Mouse (Mus musculus) olfactory bulb, adult 2 months (tissue): ENCODE results near the gene Gusb. TPM values are rescaled to one million over a fixed set of nuclear protein-coding genes. Genes with fewer than 3 reads are reported as not detected.

Experiments used
- H3K27ac ChIP-seq: fragments of 200-500 bp; 2 replicates; pipeline ENCODE4 v1.5.1; 2012; ENCODE audit warnings: low read depth, low read length; ENCODE audit not compliant: insufficient read depth
- H3K4me1 ChIP-seq: fragments of 200-500 bp; 2 replicates; pipeline ENCODE4 v1.6.1; 2012; ENCODE audit warnings: low read length; ENCODE audit not compliant: control insufficient read depth, insufficient read depth
- H3K4me3 ChIP-seq: fragments of 200-500 bp; 2 replicates; pipeline ENCODE4 v1.5.1; 2012; ENCODE audit warnings: mild to moderate bottlenecking, low read depth, low read length, moderate library complexity; ENCODE audit not compliant: insufficient read depth
- CTCF ChIP-seq: fragments of 200-500 bp; IDR thresholded peaks from 2 replicates; pipeline ENCODE4 v1.5.1; 2012; ENCODE audit warnings: low read depth, mild to moderate bottlenecking, low read length, moderate library complexity; ENCODE audit not compliant: insufficient read depth
- POLR2A ChIP-seq: fragments of 200-500 bp; IDR thresholded peaks from 2 replicates; pipeline ENCODE4 v1.6.1; 2012; ENCODE audit warnings: mild to moderate bottlenecking, low read depth, low read length, moderate library complexity; ENCODE audit not compliant: insufficient read depth
- WGBS: fragments of 180-500 bp; shearing (Covaris S2); methylation state at CpG from one replicate; pipeline ENCODE4 v1.1.7; 2018; 5-methylcytosine and 5-hydroxymethylcytosine counted together
- polyA plus RNA-seq: library from polyadenylated mRNA; stranded (reverse); fragments of >200 nt; gene quantifications from 2 replicates; pipeline ENCODE4 v1.2.4, GENCODE M21; 2012; ENCODE audit warnings: low replicate concordance; ENCODE audit not compliant: missing spikeins, insufficient read depth, insufficient read length

Gusb gene
- polyA plus RNA-seq, 1 experiment, result not detected

- Histone ChIP-seq H3K4me3 (no peak overlapping the region), H3K27ac (no peak overlapping the region), H3K4me1 (no peaks in the 10 kb centered on the region)
- no peak for TF ChIP-seq POLR2A
- no peak for TF ChIP-seq CTCF
- WGBS, result 97% methylated on average over 4 of the region's 4 CpGs
These were observed 6.9 kb upstream of the Gusb start for GRCm38 (mm10) chr5:130009784-130010183.

- H3K4me3 ChIP-seq, result no peak overlapping the region
- H3K27ac ChIP-seq, result no peak overlapping the region
- TF ChIP-seq CTCF, result no peak
- TF ChIP-seq POLR2A, result no peak
- 83% methylated on average over 6 of the region's 6 CpGs for WGBS
- no peaks in the 10 kb centered on the region for H3K4me1 ChIP-seq
These were observed 5.3 kb upstream of the Gusb start for GRCm38 (mm10) chr5:130008034-130008590.

- TF ChIP-seq CTCF (no peak), POLR2A (no peak)
- no peak overlapping the region for H3K4me3 ChIP-seq
- 95% methylated on average over 1 of the region's 1 CpGs for WGBS
These were observed 4.5 kb upstream of the Gusb start for GRCm38 (mm10) chr5:130007344-130007743.

GRCm38 (mm10) chr5:130003229-130003628, 380 bp upstream of the Gusb start:
- Histone ChIP-seq H3K27ac (peak overlapping the region; percentile 6), H3K4me1 (peaks cover 3% of the 10 kb centered on the region; the same call in 1 of the 2 replicates), H3K4me3 (no peak overlapping the region)
- 75% methylated on average over 7 of the region's 7 CpGs for WGBS
- no peak for TF ChIP-seq POLR2A
- no peak for TF ChIP-seq CTCF

More at GRCm38 (mm10) chr5:130007344-130007743, 4.5 kb upstream of the Gusb start:
- Histone ChIP-seq H3K27ac (no peak overlapping the region), H3K4me1 (no peaks in the 10 kb centered on the region)

- Histone ChIP-seq H3K4me3 (peak overlapping the region; percentile 87; the same call in 1 of the 2 replicates), H3K4me1 (peaks cover 3% of the 10 kb centered on the region; the same call in 1 of the 2 replicates), H3K27ac (no peak overlapping the region)
- WGBS, result 69% methylated on average over 5 of the region's 5 CpGs
- TF ChIP-seq POLR2A (no peak), CTCF (no peak)
These were observed 1.4 kb downstream of the Gusb start for GRCm38 (mm10) chr5:130001356-130001987.

GRCm38 (mm10) chr5:130000735-130001134, 2.1 kb downstream of the Gusb start:
- Histone ChIP-seq H3K27ac (no peak overlapping the region), H3K4me1 (peaks cover 3% of the 10 kb centered on the region; the same call in 1 of the 2 replicates), H3K4me3 (no peak overlapping the region)
- TF ChIP-seq CTCF (no peak), POLR2A (no peak)
- WGBS, result 92% methylated on average over 12 of the region's 12 CpGs

- Histone ChIP-seq H3K4me1 (peaks cover 3% of the 10 kb centered on the region; the same call in 1 of the 2 replicates), H3K4me3 (no peak overlapping the region), H3K27ac (no peak overlapping the region)
- 38% methylated on average over 4 of the region's 4 CpGs for WGBS
- 0 out of 2 replicates have a peak, but pooled peaks have one; percentile 32 for TF ChIP-seq CTCF
- TF ChIP-seq POLR2A, result no peak
These were observed 3.8 kb downstream of the Gusb start for GRCm38 (mm10) chr5:129999097-129999496.

- no peak overlapping the region for H3K27ac ChIP-seq
- 71% methylated on average over 19 of the region's 19 CpGs for WGBS
- TF ChIP-seq CTCF (no peak), POLR2A (no peak)
- H3K4me1 ChIP-seq, result peaks cover 3% of the 10 kb centered on the region; the same call in 1 of the 2 replicates
- H3K4me3 ChIP-seq, result no peak overlapping the region
These were observed 5.1 kb downstream of the Gusb start for GRCm38 (mm10) chr5:129997700-129998099.

GRCm38 (mm10) chr5:129994989-129995388, 7.9 kb downstream of the Gusb start:
- Histone ChIP-seq H3K27ac (no peak overlapping the region), H3K4me1 (no peaks in the 10 kb centered on the region), H3K4me3 (no peak overlapping the region)
- WGBS, result 91% methylated on average over 7 of the region's 7 CpGs
- TF ChIP-seq CTCF, result no peak
- TF ChIP-seq POLR2A, result no peak
